Mouse (Mus musculus) right cerebral cortex, adult 2 months (tissue): Measurements from ENCODE around the gene Rps19bp1.

Source experiments
- DNase-seq, 2 experiments: peaks; one replicate each; pipeline ENCODE4 v3.0.0; 2021 to 2022; ENCODE audit warnings: low spot score in 2 of 2

The Rps19bp1 gene

DNA sequence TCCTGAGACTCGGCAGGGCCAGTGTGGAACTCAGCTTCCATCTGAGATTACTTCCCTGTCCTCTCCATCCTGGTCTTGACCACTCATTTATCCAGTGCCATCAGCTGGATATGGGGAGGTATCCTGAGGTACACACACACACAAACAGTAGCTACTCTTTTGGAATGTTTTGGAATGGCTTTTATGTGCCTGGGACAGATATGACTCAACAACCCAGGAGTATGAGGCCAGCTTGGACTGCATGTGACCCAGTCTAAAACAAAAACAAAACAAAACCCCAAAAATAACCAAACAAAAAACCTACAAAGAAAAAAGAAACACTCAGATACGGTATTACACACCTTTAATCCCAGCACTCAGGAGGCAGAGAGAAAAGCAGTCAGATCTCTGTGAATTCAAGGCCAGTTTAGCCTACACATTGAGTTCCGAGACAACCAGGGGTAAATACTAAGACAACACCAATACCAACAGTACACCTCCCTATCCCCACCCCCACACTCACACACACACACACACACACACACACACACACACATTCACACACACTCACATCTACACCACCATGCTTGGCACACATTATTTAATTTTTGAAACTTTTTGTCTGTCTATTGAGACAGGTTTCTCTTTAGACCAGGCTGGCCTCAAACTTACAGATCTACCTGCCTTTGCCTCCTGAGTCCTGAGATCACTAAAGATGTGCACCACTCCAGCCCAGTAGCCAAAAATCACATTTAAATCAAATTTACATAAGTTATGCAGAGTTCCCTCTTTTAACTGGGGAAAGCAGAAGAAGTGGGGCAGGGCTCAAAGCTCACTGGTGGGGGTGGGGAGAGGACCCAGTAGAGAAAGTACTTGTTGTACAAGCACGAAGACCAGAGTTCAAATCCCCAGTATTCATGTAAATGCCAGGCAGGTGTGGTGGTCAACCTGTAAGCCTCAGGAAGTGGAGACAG, 44.1 kb downstream of the Rps19bp1 start:
- DNase-seq = no peak

DNA sequence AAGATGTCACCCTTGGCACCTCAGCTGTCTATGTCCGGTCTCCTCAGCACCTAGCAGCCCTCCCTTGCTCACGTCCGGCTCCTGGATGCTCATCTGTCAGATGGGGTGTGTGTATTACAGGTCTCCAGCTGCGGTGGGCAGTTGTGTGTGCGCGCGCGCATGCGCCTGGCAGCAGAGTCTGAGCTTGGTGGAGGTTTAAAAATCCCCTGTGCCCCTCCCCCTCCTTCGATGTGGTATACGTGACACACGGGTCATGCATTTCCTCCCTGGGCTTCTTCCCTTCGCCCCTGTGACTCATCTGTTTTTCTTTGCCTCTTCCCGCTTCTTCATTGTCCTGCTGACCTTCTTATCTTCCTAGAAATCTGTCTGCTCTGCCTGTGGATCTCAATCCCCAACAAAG, 44.9 kb downstream of the Rps19bp1 start:
- no peak for DNase-seq

DNA sequence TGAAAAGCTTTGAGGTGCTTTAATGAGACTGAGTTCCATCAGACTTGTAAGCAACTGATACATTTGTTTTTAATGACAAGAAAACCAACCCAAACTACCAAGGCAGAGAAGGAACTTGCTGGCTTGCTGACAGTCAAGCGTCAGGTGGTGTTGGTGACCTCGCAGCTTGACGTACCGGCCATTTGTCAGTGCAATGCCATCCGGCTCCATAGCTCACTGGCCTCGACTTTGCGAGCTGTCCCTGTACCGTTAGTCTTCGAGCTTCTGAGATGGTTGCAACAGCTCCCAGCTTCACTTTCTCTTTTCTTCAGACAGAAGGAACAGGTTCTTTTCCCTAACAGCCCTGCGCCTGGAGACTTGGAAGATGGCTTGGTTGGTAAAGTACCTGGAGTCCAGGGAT, 46.6 kb downstream of the Rps19bp1 start:
- DNase-seq = no peak

DNA sequence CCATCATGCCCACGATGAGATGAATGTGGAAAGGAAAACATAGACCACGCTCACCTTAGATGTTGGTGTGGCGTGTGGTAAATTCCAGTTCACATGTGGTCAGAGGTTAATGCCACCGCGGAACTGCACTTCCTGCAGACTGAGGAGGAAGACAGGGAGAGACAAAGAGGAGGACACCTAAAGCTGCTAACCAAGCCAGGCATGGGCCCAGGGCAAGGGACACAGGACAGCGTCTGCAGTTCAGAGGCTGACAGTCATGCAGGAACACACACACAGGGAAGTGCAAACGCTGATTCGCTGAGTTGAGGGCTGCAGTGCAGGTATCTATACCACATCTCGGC, 47.7 kb downstream of the Rps19bp1 start:
- DNase-seq = no peak

DNA sequence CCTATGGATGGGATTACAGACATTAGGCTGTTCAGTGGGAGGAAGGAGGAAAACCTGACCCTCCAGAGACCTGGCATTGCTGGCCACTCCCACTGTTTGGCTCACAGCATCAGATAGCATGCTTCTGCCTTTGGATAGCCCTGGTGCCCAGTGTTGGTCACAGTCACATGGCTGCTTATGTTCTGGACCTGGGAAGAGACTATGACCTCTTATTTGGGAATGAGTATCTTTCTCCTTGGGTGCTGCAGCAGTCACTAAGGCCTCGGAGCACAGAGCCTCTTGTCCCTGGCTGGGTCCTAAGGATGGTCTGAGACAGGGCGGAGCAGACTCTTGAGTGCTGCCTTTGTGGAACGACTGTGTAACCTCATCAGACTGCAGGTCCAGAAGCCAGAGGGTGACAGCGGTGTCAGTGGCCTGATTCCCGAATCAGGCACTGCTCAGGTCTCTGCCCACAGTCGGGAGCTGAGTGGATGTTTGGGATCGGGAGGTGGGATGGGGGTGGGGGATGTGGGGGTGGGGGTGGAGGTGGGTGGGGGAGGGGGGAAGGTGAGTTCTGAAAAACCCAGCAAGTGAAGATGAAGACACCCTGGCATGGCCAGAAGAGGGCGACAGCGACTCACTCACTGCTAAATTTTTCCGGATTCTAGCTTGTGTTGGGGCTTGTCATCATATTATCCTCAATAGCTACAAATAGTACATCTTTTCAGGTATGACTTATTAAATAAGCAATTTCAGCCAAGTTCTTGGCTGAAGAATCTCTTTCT, 48.2 kb downstream of the Rps19bp1 start:
- DNase-seq = peak in 1 of 2 experiments; percentile 43

DNA sequence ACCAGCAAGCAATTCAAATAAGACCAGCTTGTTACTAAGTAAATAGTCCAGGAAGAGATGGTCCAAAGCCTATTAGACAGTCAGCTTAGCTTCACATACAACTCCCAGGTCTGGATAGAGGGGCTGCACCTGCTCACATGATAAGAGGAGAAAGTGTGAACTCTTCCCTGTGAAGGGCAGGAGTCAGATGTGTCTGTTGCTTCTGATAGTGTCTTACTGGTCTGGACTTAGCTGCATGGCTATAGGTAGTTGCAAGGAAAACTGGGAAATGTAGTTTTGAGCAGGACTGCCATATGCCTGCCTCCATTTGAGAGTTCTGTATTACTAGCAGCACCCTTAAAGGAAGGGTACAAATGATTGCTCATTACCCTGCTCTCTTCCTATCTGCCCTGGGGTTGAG, 50.4 kb downstream of the Rps19bp1 start:
- no peak for DNase-seq
